Comparison of ENCODE assay signal across 8 mouse cellular contexts in the genomic region with DNA sequence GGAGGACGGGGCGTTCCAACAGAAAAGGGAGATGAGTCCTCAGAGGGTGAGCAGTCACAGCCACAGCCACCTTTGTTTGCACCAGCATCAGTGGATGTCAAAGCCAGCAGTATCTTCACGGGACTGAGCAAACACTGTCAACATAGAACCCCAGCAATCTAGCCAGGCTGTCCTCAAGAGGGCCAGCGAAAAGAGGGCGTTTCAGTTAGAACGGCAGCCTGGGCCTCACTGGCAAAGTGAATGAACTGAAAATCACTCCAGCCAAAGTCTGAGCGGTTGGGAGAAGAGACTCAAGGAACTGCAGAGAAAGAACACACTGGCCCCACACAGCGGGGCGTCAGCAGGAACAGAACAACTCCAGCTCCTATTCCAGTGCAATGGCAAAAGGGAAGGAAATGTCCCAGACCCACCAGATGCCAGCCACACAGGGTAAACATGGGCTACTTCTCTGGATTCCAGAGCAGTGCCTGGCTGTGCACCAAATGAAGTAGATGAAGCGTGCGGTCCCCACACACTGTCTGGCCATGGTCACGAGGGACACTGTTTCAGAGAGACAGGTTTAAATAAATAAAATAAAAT. TPM values are rescaled to one million over a fixed set of nuclear protein-coding genes. Genes with fewer than 3 reads are reported as not detected.
DNase-seq lines count a peak whose midpoint lies in the region; ATAC-seq and TF ChIP-seq lines count a peak whose summit lies in the region.
"Had no signal": no experiment of that assay in that cellular context is flagged by ENCODE, and none has a peak within 500 bp of the region (broad histone marks: within the 10 kb centered on the region; RNA-seq: fewer than 3 reads in every experiment).

No protein-coding gene starts in this region.

- H3K36me3 ChIP-seq in embryonic facial prominence, embryonic 11.5 days (replicated peaks; ENCODE audit: control insufficient read depth, insufficient read depth, low read depth, low read length): no peaks in the 10 kb centered on the region
- no peaks in the 10 kb centered on the region for H3K36me3 ChIP-seq in forebrain, embryonic 16.5 days (ENCODE audit: control insufficient read depth, insufficient read depth)
- no peaks in the 10 kb centered on the region for H3K36me3 ChIP-seq in midbrain, embryonic 16.5 days (ENCODE audit: control insufficient read depth, insufficient read depth, low read length)
- peaks cover 7% of the 10 kb centered on the region; the same call in 1 of the 2 replicates for H3K36me3 ChIP-seq in liver, embryonic 11.5 days (ENCODE audit: control insufficient read depth, insufficient read depth, low read length)

- no peak overlapping the region for H3K4me3 ChIP-seq in layer of hippocampus, adult 2 months
- H3K4me3 ChIP-seq in embryonic facial prominence, embryonic 11.5 days (ENCODE audit: low read depth, low read length): no peak overlapping the region
- H3K4me3 ChIP-seq in forebrain, embryonic 16.5 days (replicated peaks; ENCODE audit: low read length): no peak overlapping the region
- H3K4me3 ChIP-seq in midbrain, embryonic 16.5 days (ENCODE audit: low read depth, low read length): no peak overlapping the region
- H3K4me3 ChIP-seq in liver, embryonic 11.5 days (ENCODE audit: low read depth, low read length): no peak overlapping the region
- H3K4me3 ChIP-seq: megakaryocyte, embryonic 14.5 days had no signal

- DNase-seq in layer of hippocampus, adult 2 months (ENCODE audit: low spot score in 2 of 2): no peak
- no peak for DNase-seq in layer of hippocampus, adult 11-12 months (ENCODE audit: low spot score)
- peak; percentile 19 for DNase-seq in embryonic facial prominence, embryonic 11.5 days (ENCODE audit: low spot score)
- DNase-seq in liver, embryonic 11.5 days (ENCODE audit: low spot score): no peak
- DNase-seq in B cell, adult 2 months: no peak

- no peak for ATAC-seq in embryonic facial prominence, embryonic 11.5 days (replicated peaks; ENCODE audit: insufficient number of reproducible peaks, low FRiP score, low TSS enrichment, low read depth)
- peak; percentile 39; the same call in 1 of the 2 replicates for ATAC-seq in forebrain, embryonic 16.5 days
- ATAC-seq in midbrain, embryonic 16.5 days: no peak; the same call in 1 of the 2 replicates
- no peak for ATAC-seq in liver, embryonic 11.5 days (replicated peaks; ENCODE audit: low FRiP score)

- no peaks in the 10 kb centered on the region; the same call in 1 of the 2 replicates for H3K4me1 ChIP-seq in embryonic facial prominence, embryonic 11.5 days (ENCODE audit: control insufficient read depth, insufficient read depth, low read length)
- peaks cover 60% of the 10 kb centered on the region for H3K4me1 ChIP-seq in forebrain, embryonic 16.5 days (replicated peaks; ENCODE audit: control insufficient read depth, insufficient read depth, low read length)
- H3K4me1 ChIP-seq in midbrain, embryonic 16.5 days (ENCODE audit: control insufficient read depth, insufficient read depth, low read length): peaks cover 49% of the 10 kb centered on the region
- H3K4me1 ChIP-seq in liver, embryonic 11.5 days (replicated peaks; ENCODE audit: control insufficient read depth, insufficient read depth, low read length): peaks cover 8% of the 10 kb centered on the region

- TF ChIP-seq CTCF in layer of hippocampus, adult 2 months (conservative IDR thresholded peaks at IDR 0.05): no peak

- 64% methylated on average over 12 of the region's 12 CpGs for whole genome bisulfite sequencing in embryonic facial prominence, embryonic 11.5 days
- WGBS in forebrain, embryonic 16.5 days: 36% methylated on average over 12 of the region's 12 CpGs
- WGBS in midbrain, embryonic 16.5 days: 49% methylated on average over 12 of the region's 12 CpGs
- WGBS in liver, embryonic 11.5 days: 76% methylated on average over 12 of the region's 12 CpGs

- H3K4me2 ChIP-seq in embryonic facial prominence, embryonic 11.5 days (ENCODE audit: low read depth, low read length): no peak overlapping the region
- H3K4me2 ChIP-seq in forebrain, embryonic 16.5 days (ENCODE audit: low read length): no peak overlapping the region
- H3K4me2 ChIP-seq in midbrain, embryonic 16.5 days (ENCODE audit: low read length): no peak overlapping the region
- no peak overlapping the region for H3K4me2 ChIP-seq in liver, embryonic 11.5 days

- no peak overlapping the region for H3K9ac ChIP-seq in embryonic facial prominence, embryonic 11.5 days (replicated peaks; ENCODE audit: low read length)
- H3K9ac ChIP-seq in forebrain, embryonic 16.5 days (replicated peaks; ENCODE audit: low read depth, low read length): no peak overlapping the region
- H3K9ac ChIP-seq in midbrain, embryonic 16.5 days (ENCODE audit: low read depth, low read length): no peak overlapping the region
- H3K9ac ChIP-seq in liver, embryonic 11.5 days (ENCODE audit: low read depth, low read length): no peak overlapping the region

- H3K9me3 ChIP-seq in embryonic facial prominence, embryonic 11.5 days (replicated peaks; ENCODE audit: control insufficient read depth, low read length): no peaks in the 10 kb centered on the region
- H3K9me3 ChIP-seq in forebrain, embryonic 16.5 days (ENCODE audit: control insufficient read depth, low read length): no peaks in the 10 kb centered on the region
- H3K9me3 ChIP-seq in midbrain, embryonic 16.5 days (replicated peaks; ENCODE audit: control insufficient read depth, low read length, poor library complexity, severe bottlenecking): no peaks in the 10 kb centered on the region
- H3K9me3 ChIP-seq in liver, embryonic 11.5 days (ENCODE audit: control insufficient read depth, low read length): no peaks in the 10 kb centered on the region
- H3K9me3 ChIP-seq: megakaryocyte, embryonic 14.5 days had no signal

- no peaks in the 10 kb centered on the region for H3K27me3 ChIP-seq in embryonic facial prominence, embryonic 11.5 days (ENCODE audit: control insufficient read depth, insufficient read depth, low read length)
- no peaks in the 10 kb centered on the region for H3K27me3 ChIP-seq in forebrain, embryonic 16.5 days (replicated peaks; ENCODE audit: control insufficient read depth, insufficient read depth, low read length)
- H3K27me3 ChIP-seq in midbrain, embryonic 16.5 days (ENCODE audit: control insufficient read depth, insufficient read depth, low read depth, low read length): no peaks in the 10 kb centered on the region
- no peaks in the 10 kb centered on the region for H3K27me3 ChIP-seq in liver, embryonic 11.5 days (replicated peaks; ENCODE audit: control insufficient read depth, insufficient read depth, low read length)
- H3K27me3 ChIP-seq: megakaryocyte, embryonic 14.5 days had no signal

- H3K27ac ChIP-seq in layer of hippocampus, adult 2 months: peak overlapping the region; percentile 68
- peak overlapping the region; percentile 22; the same call in 1 of the 2 replicates for H3K27ac ChIP-seq in embryonic facial prominence, embryonic 11.5 days (replicated peaks; ENCODE audit: low read depth, low read length)
- peak overlapping the region; percentile 31; the same call in 1 of the 2 replicates for H3K27ac ChIP-seq in forebrain, embryonic 16.5 days (ENCODE audit: low read length)
- peak overlapping the region; percentile 30; the same call in 1 of the 2 replicates for H3K27ac ChIP-seq in midbrain, embryonic 16.5 days (ENCODE audit: low read length)
- no peak overlapping the region for H3K27ac ChIP-seq in liver, embryonic 11.5 days (ENCODE audit: low read depth, low read length)

RNA-seq across cellular contexts. Expression of a gene that starts 55.6 kb away (rescaled TPM):
- 10 to 100 TPM; 88.0 to 91.2 TPM for total RNA-seq in layer of hippocampus, adult 2 months (2021)
- polyA plus RNA-seq in embryonic facial prominence, embryonic 11.5 days (2014; fragmentation: Nextera tagmentation; extraction: Ambion mirVana): 3.4 and 3.9 TPM in 2 replicates
- polyA plus RNA-seq in forebrain, embryonic 16.5 days (2015; fragmentation: Nextera tagmentation; extraction: Ambion mirVana): 7.7 and 10.3 TPM in 2 replicates
- polyA plus RNA-seq in midbrain, embryonic 16.5 days (2015; fragmentation: Nextera tagmentation; extraction: Ambion mirVana): 6.8 and 23.7 TPM in 2 replicates
- polyA plus RNA-seq in liver, embryonic 11.5 days (2014; fragmentation: Nextera tagmentation; extraction: Ambion mirVana): 1.7 and 2.2 TPM in 2 replicates
